ENCODE assay signal across 23 mouse cellular contexts in the genomic region with DNA sequence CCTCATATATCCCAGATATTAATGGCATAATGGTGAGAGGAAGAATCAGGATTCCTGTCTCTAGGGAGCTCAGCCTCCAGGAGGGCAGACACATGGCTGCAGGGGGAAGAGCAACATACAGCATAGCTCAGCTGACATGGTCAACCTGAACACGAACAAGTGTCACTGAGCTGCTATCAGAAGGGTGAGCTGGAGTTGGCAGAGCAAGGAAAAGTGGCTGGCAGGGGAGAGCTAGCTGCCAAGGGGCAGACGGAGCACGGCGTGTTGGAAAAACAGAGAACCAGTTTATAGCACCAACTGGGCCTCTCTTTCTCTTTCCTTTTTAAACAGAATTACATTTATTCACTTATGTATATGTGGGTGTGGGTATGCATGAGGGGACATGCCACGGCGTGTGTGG. TPM values are rescaled to one million over a fixed set of nuclear protein-coding genes. Genes with fewer than 3 reads are reported as not detected.
DNase-seq lines count a peak whose midpoint lies in the region; ATAC-seq and TF ChIP-seq lines count a peak whose summit lies in the region.
"Had no signal": no experiment of that assay in that cellular context is flagged by ENCODE, and none has a peak within 500 bp of the region (broad histone marks: within the 10 kb centered on the region; RNA-seq: fewer than 3 reads in every experiment).

No protein-coding gene starts in this region.

- H3K9me3 ChIP-seq in limb, embryonic 13.5 days = no peaks in the 10 kb centered on the region
- H3K9me3 ChIP-seq in limb, embryonic 10.5 days (replicated peaks) = no peaks in the 10 kb centered on the region
- no peaks in the 10 kb centered on the region for H3K9me3 ChIP-seq in heart, embryonic 12.5 days (replicated peaks)
- H3K9me3 ChIP-seq in embryonic facial prominence, embryonic 10.5 days = no peaks in the 10 kb centered on the region
- H3K9me3 ChIP-seq: embryonic facial prominence, embryonic 12.5 days; liver, embryonic 12.5 days; midbrain, embryonic 13.5 days had no signal

- 0 out of 2 replicates have a peak overlapping the region, but pooled peaks have one; percentile 2 for H3K9ac ChIP-seq in limb, embryonic 13.5 days
- peak overlapping the region; percentile 50; the same call in 1 of the 2 replicates for H3K9ac ChIP-seq in heart, embryonic 12.5 days
- H3K9ac ChIP-seq: embryonic facial prominence, embryonic 12.5 days; liver, embryonic 12.5 days; lung, embryonic 14.5 days; midbrain, embryonic 13.5 days had no signal

- TF ChIP-seq POLR2A in olfactory bulb, adult 2 months (IDR thresholded peaks at IDR 0.05; ENCODE audit: insufficient read depth, low read depth, low read length) = no peak

- no peak overlapping the region; the same call in 1 of the 2 replicates for H3K4me3 ChIP-seq in gastrocnemius, adult 2 months
- H3K4me3 ChIP-seq in limb, embryonic 13.5 days = no peak overlapping the region
- H3K4me3 ChIP-seq in limb, embryonic 10.5 days = no peak overlapping the region
- no peak overlapping the region for H3K4me3 ChIP-seq in heart, embryonic 12.5 days
- H3K4me3 ChIP-seq in olfactory bulb, adult 2 months (ENCODE audit: insufficient read depth, low read depth, low read length) = no peak overlapping the region
- no peak overlapping the region for H3K4me3 ChIP-seq in embryonic facial prominence, embryonic 10.5 days
- H3K4me3 ChIP-seq: embryonic facial prominence, embryonic 12.5 days; liver, embryonic 12.5 days; midbrain, embryonic 13.5 days had no signal

- H3K27ac ChIP-seq in gastrocnemius, adult 2 months = peak overlapping the region; percentile 77
- no peak overlapping the region for H3K27ac ChIP-seq in limb, embryonic 13.5 days
- H3K27ac ChIP-seq in limb, embryonic 10.5 days = no peak overlapping the region
- H3K27ac ChIP-seq in heart, embryonic 12.5 days (ENCODE audit: poor library complexity, severe bottlenecking) = peak overlapping the region; percentile 58; the same call in 1 of the 2 replicates
- H3K27ac ChIP-seq in olfactory bulb, adult 2 months (ENCODE audit: insufficient read depth, low read depth, low read length) = peak overlapping the region; percentile 29; the same call in 1 of the 2 replicates
- no peak overlapping the region for H3K27ac ChIP-seq in embryonic facial prominence, embryonic 10.5 days (replicated peaks)
- H3K27ac ChIP-seq: embryonic facial prominence, embryonic 12.5 days; liver, embryonic 12.5 days; macrophage; midbrain, embryonic 13.5 days had no signal

- WGBS in limb, embryonic 13.5 days = 91% methylated on average over 6 of the region's 6 CpGs
- 91% methylated on average over 6 of the region's 6 CpGs for WGBS in limb, embryonic 10.5 days
- WGBS in heart, embryonic 12.5 days = 77% methylated on average over 6 of the region's 6 CpGs
- WGBS in olfactory bulb, adult 2 months = 51% methylated on average over 6 of the region's 6 CpGs
- WGBS in embryonic facial prominence, embryonic 10.5 days = 92% methylated on average over 6 of the region's 6 CpGs

- H3K27me3 ChIP-seq in limb, embryonic 13.5 days = no peaks in the 10 kb centered on the region
- H3K27me3 ChIP-seq in limb, embryonic 10.5 days (ENCODE audit: low read depth, poor library complexity, severe bottlenecking) = 0 out of 2 replicates have a peak, but pooled peaks cover 6% of the 10 kb centered on the region
- H3K27me3 ChIP-seq in heart, embryonic 12.5 days (replicated peaks) = no peaks in the 10 kb centered on the region
- H3K27me3 ChIP-seq in embryonic facial prominence, embryonic 10.5 days (replicated peaks; ENCODE audit: low read depth, poor library complexity, severe bottlenecking) = no peaks in the 10 kb centered on the region
- H3K27me3 ChIP-seq: embryonic facial prominence, embryonic 12.5 days; liver, embryonic 12.5 days; midbrain, embryonic 13.5 days had no signal

- H3K36me3 ChIP-seq in limb, embryonic 13.5 days = peaks cover 84% of the 10 kb centered on the region
- H3K36me3 ChIP-seq in limb, embryonic 10.5 days = peaks cover 96% of the 10 kb centered on the region
- H3K36me3 ChIP-seq in heart, embryonic 12.5 days = peaks cover 64% of the 10 kb centered on the region
- H3K36me3 ChIP-seq in embryonic facial prominence, embryonic 10.5 days (replicated peaks) = peaks cover 95% of the 10 kb centered on the region

- no peak for TF ChIP-seq CTCF in gastrocnemius, adult 2 months (IDR thresholded peaks at IDR 0.05)
- TF ChIP-seq CTCF in olfactory bulb, adult 2 months (IDR thresholded peaks at IDR 0.05; ENCODE audit: insufficient read depth, low read depth, low read length) = no peak

- intact Hi-C loops in gastrocnemius, adult 2 months (cut with DNase I) = no loop called here
- intact Hi-C loops in gastrocnemius, postnatal 36 days (cut with DNase I) = no loop called here

- H3K4me1 ChIP-seq in limb, embryonic 13.5 days = peaks cover 12% of the 10 kb centered on the region
- peaks cover 6% of the 10 kb centered on the region for H3K4me1 ChIP-seq in limb, embryonic 10.5 days
- H3K4me1 ChIP-seq in heart, embryonic 12.5 days (replicated peaks) = peaks cover 55% of the 10 kb centered on the region
- peaks cover 55% of the 10 kb centered on the region for H3K4me1 ChIP-seq in olfactory bulb, adult 2 months (ENCODE audit: control insufficient read depth, insufficient read depth, low read length)
- peaks cover 21% of the 10 kb centered on the region for H3K4me1 ChIP-seq in embryonic facial prominence, embryonic 10.5 days
- H3K4me1 ChIP-seq: liver, embryonic 12.5 days had no signal

- no peak for ATAC-seq in limb, embryonic 13.5 days (ENCODE audit: low FRiP score, low read depth)
- no peak for ATAC-seq in heart, embryonic 12.5 days (ENCODE audit: insufficient number of reproducible peaks, low FRiP score)
- ATAC-seq: liver, embryonic 12.5 days; midbrain, embryonic 13.5 days had no signal

- peak; percentile 62 for DNase-seq in gastrocnemius, adult 2 months
- DNase-seq in gastrocnemius, postnatal 36 days = no peak
- no peak for DNase-seq in limb, embryonic 10.5 days (ENCODE audit: low spot score)
- DNase-seq in embryonic facial prominence, embryonic 10.5 days (ENCODE audit: low spot score) = no peak
- DNase-seq in spleen, adult 18-20 months = no peak
- DNase-seq: adrenal gland, adult 2 months; gastrocnemius, postnatal 10 days; kidney, adult 9 months; left cerebral cortex, postnatal 4 days; lung, embryonic 14.5 days; retina, postnatal 1 day; right cerebral cortex, postnatal 4 days; thymus, adult 18-20 months had no signal

- no peak overlapping the region for H3K4me2 ChIP-seq in limb, embryonic 13.5 days (replicated peaks)
- no peak overlapping the region for H3K4me2 ChIP-seq in heart, embryonic 12.5 days
- H3K4me2 ChIP-seq: embryonic facial prominence, embryonic 12.5 days; liver, embryonic 12.5 days; lung, embryonic 14.5 days; midbrain, embryonic 13.5 days had no signal

RNA-seq across cellular contexts. Expression of gene Map7d1, which starts 13.6 kb away (rescaled TPM):
- total RNA-seq in gastrocnemius, adult 2 months (2021) = 100 to 1,000 TPM; 177 to 199 TPM
- 100 to 1,000 TPM; 165 to 207 TPM for total RNA-seq in gastrocnemius, postnatal 36 days (2021)
- polyA plus RNA-seq in limb, embryonic 13.5 days (2015; fragmentation: Nextera tagmentation; extraction: Ambion mirVana) = 46.5 and 49.9 TPM in 2 replicates
- 56.2 and 63.2 TPM in 2 replicates for polyA plus RNA-seq in limb, embryonic 10.5 days (2016; fragmentation: Nextera tagmentation; extraction: Ambion mirVana)
- polyA plus RNA-seq in heart, embryonic 12.5 days (2016; fragmentation: Nextera tagmentation; extraction: Ambion mirVana) = 73.9 and 76.4 TPM in 2 replicates
- polyA plus RNA-seq in olfactory bulb, adult 2 months (2012; ENCODE audit: insufficient read depth, insufficient read length, low replicate concordance, missing spikeins) = 379 TPM in 1 of 2 replicates, not detected in the other
- 60.9 and 62.9 TPM in 2 replicates for polyA plus RNA-seq in embryonic facial prominence, embryonic 10.5 days (2016; fragmentation: Nextera tagmentation; extraction: Ambion mirVana)

RNA-seq across cellular contexts. Expression of gene Trappc3, which starts 19.6 kb away (rescaled TPM):
- 10 to 100 TPM; 18.6 to 24.3 TPM for total RNA-seq in gastrocnemius, adult 2 months (2021)
- 10 to 100 TPM; 15.9 to 17.9 TPM for total RNA-seq in gastrocnemius, postnatal 36 days (2021)
- polyA plus RNA-seq in limb, embryonic 13.5 days (2015; fragmentation: Nextera tagmentation; extraction: Ambion mirVana) = 124 and 126 TPM in 2 replicates
- 83.1 and 95.3 TPM in 2 replicates for polyA plus RNA-seq in limb, embryonic 10.5 days (2016; fragmentation: Nextera tagmentation; extraction: Ambion mirVana)
- polyA plus RNA-seq in heart, embryonic 12.5 days (2016; fragmentation: Nextera tagmentation; extraction: Ambion mirVana) = 68.0 and 68.7 TPM in 2 replicates
- polyA plus RNA-seq in olfactory bulb, adult 2 months (2012; ENCODE audit: insufficient read depth, insufficient read length, low replicate concordance, missing spikeins) = 342 TPM in 1 of 2 replicates, not detected in the other
- polyA plus RNA-seq in embryonic facial prominence, embryonic 10.5 days (2016; fragmentation: Nextera tagmentation; extraction: Ambion mirVana) = 91.8 and 92.3 TPM in 2 replicates

RNA-seq across cellular contexts. Expression of gene Thrap3, which starts 40.0 kb away (rescaled TPM):
- total RNA-seq in gastrocnemius, adult 2 months (2021) = 100 to 1,000 TPM; 102 to 108 TPM
- 100 to 1,000 TPM in 1 of 2 experiments, 10 to 100 TPM in 1; 87.9 to 106 TPM for total RNA-seq in gastrocnemius, postnatal 36 days (2021)
- polyA plus RNA-seq in limb, embryonic 13.5 days (2015; fragmentation: Nextera tagmentation; extraction: Ambion mirVana) = 251 and 256 TPM in 2 replicates
- polyA plus RNA-seq in limb, embryonic 10.5 days (2016; fragmentation: Nextera tagmentation; extraction: Ambion mirVana) = 263 and 287 TPM in 2 replicates
- 177 and 191 TPM in 2 replicates for polyA plus RNA-seq in heart, embryonic 12.5 days (2016; fragmentation: Nextera tagmentation; extraction: Ambion mirVana)
- 165 and 783 TPM in 2 replicates for polyA plus RNA-seq in olfactory bulb, adult 2 months (2012; ENCODE audit: insufficient read depth, insufficient read length, low replicate concordance, missing spikeins)
- 262 and 263 TPM in 2 replicates for polyA plus RNA-seq in embryonic facial prominence, embryonic 10.5 days (2016; fragmentation: Nextera tagmentation; extraction: Ambion mirVana)

RNA-seq across cellular contexts. Expression of gene Col8a2, which starts 44.1 kb away (rescaled TPM):
- total RNA-seq in gastrocnemius, adult 2 months (2021) = 1 to 10 TPM in 1 of 2 experiments, under 1 TPM in 1; 0.74 to 6.0 TPM
- 1 to 10 TPM; 1.6 to 2.2 TPM for total RNA-seq in gastrocnemius, postnatal 36 days (2021)
- 39.8 and 42.7 TPM in 2 replicates for polyA plus RNA-seq in limb, embryonic 13.5 days (2015; fragmentation: Nextera tagmentation; extraction: Ambion mirVana)
- polyA plus RNA-seq in limb, embryonic 10.5 days (2016; fragmentation: Nextera tagmentation; extraction: Ambion mirVana) = 0.65 and 1.4 TPM in 2 replicates
- 4.7 and 4.9 TPM in 2 replicates for polyA plus RNA-seq in heart, embryonic 12.5 days (2016; fragmentation: Nextera tagmentation; extraction: Ambion mirVana)
- polyA plus RNA-seq in olfactory bulb, adult 2 months (2012; ENCODE audit: insufficient read depth, insufficient read length, low replicate concordance, missing spikeins) = not detected in 2 replicates
- 7.3 and 11.2 TPM in 2 replicates for polyA plus RNA-seq in embryonic facial prominence, embryonic 10.5 days (2016; fragmentation: Nextera tagmentation; extraction: Ambion mirVana)
- total RNA-seq: common myeloid progenitor, adult 5-6 weeks; hematopoietic stem cell, adult 5-6 weeks; neutrophil, adult 5-6 weeks had no signal
- polyA plus RNA-seq: macrophage had no signal

Comparison
In these comparisons a context has a peak if more than half of its experiments do, and no peak if none do; other contexts are left out.
1. H3K27ac ChIP-seq: peak in gastrocnemius, adult 2 months (single experiment), heart, embryonic 12.5 days (single experiment) and olfactory bulb, adult 2 months (single experiment); none in limb, embryonic 13.5 days (single experiment), limb, embryonic 10.5 days (single experiment) and embryonic facial prominence, embryonic 10.5 days (single experiment).